Mouse (Mus musculus) hindbrain, embryonic 16.5 days (tissue): ENCODE data around the gene Dnaja4. TPM values are rescaled to one million over a fixed set of nuclear protein-coding genes. Genes with fewer than 3 reads are reported as not detected.
"Not testable (repeated sequence)": the region's sequence is repeated elsewhere in the genome, so short reads cannot be mapped to it uniquely, and the experiment has no call there.

ENCODE experiments used
- ATAC-seq: fragments of 200-750 bp; cut with Nextera tagmentation; 2 replicates; pipeline ENCODE4 v1.8.0; 2017; ENCODE audit warnings: moderate TSS enrichment, moderate library complexity
- H3K27ac ChIP-seq: fragments of 300-500 bp; sonication (generic); 2 replicates; pipeline ENCODE4 v1.5.1; 2014; ENCODE audit warnings: low read depth, mild to moderate bottlenecking, control low read depth, low read length, moderate library complexity
- H3K27me3 ChIP-seq: fragments of 300-500 bp; sonication (generic); replicated peaks from 2 replicates; pipeline ENCODE4 v1.6.1; 2014; ENCODE audit warnings: low read length; ENCODE audit not compliant: control insufficient read depth, insufficient read depth
- H3K36me3 ChIP-seq: fragments of 300-500 bp; sonication (generic); 2 replicates; pipeline ENCODE4 v1.6.1; 2014; ENCODE audit warnings: mild to moderate bottlenecking, low read length, moderate library complexity, mixed read lengths; ENCODE audit not compliant: control insufficient read depth, insufficient read depth
- H3K4me1 ChIP-seq: fragments of 300-500 bp; sonication (generic); 2 replicates; pipeline ENCODE4 v1.6.1; 2014; ENCODE audit warnings: low read depth, low read length; ENCODE audit not compliant: control insufficient read depth, insufficient read depth
- H3K4me2 ChIP-seq: fragments of 300-500 bp; sonication (generic); 2 replicates; pipeline ENCODE4 v1.6.1; 2014; ENCODE audit warnings: mild to moderate bottlenecking, low read length, control low read depth, moderate library complexity
- H3K4me3 ChIP-seq: fragments of 300-500 bp; sonication (generic); 2 replicates; pipeline ENCODE4 v1.5.1; 2014; ENCODE audit warnings: mild to moderate bottlenecking, low read length, control low read depth, moderate library complexity
- H3K9ac ChIP-seq: fragments of 300-500 bp; sonication (generic); 2 replicates; pipeline ENCODE4 v1.6.1; 2014; ENCODE audit warnings: low read depth, mild to moderate bottlenecking, control low read depth, low read length, moderate library complexity
- H3K9me3 ChIP-seq: fragments of 300-500 bp; sonication (generic); 2 replicates; pipeline ENCODE4 v1.6.1; 2014; ENCODE audit warnings: mild to moderate bottlenecking, low read length, moderate library complexity; ENCODE audit not compliant: control insufficient read depth
- WGBS: fragments of 180-500 bp; shearing (Covaris S2); extraction: QIAGEN DNeasy Blood & Tissue Kit; methylation state at CpG from one replicate; pipeline ENCODE4 v1.1.7; 2014; 5-methylcytosine and 5-hydroxymethylcytosine counted together
- polyA plus RNA-seq: library from polyadenylated mRNA; unstranded; fragments of >200 nt; fragmentation: Nextera tagmentation; extraction: Ambion mirVana; gene quantifications from 2 replicates; pipeline ENCODE4 v1.2.1, GENCODE M21; 2015

The Dnaja4 gene
- polyA plus RNA-seq, 1 experiment from 2014 or later, result 10.0 TPM

GRCm38 (mm10) chr9:54668455-54668854 lies 30.2 kb upstream of the Dnaja4 start:
- no peak overlapping the region for H3K9ac ChIP-seq
- no peak overlapping the region for H3K4me3 ChIP-seq
- no peak overlapping the region for H3K4me2 ChIP-seq
- no peak overlapping the region for H3K27ac ChIP-seq
- ATAC-seq, result no peak
- no peaks in the 10 kb centered on the region for H3K36me3 ChIP-seq
- no peaks in the 10 kb centered on the region for H3K4me1 ChIP-seq
- WGBS, result 54% methylated on average over 4 of the region's 4 CpGs
- H3K9me3 ChIP-seq, result no peaks in the 10 kb centered on the region
- no peaks in the 10 kb centered on the region for H3K27me3 ChIP-seq

GRCm38 (mm10) chr9:54671962-54672361 lies 26.7 kb upstream of the Dnaja4 start:
- no peak overlapping the region for H3K9ac ChIP-seq
- no peaks in the 10 kb centered on the region for H3K9me3 ChIP-seq
- H3K4me3 ChIP-seq, result no peak overlapping the region
- no peaks in the 10 kb centered on the region for H3K36me3 ChIP-seq
- WGBS, result 76% methylated on average over 3 of the region's 3 CpGs
- ATAC-seq, result no peak
- no peak overlapping the region for H3K4me2 ChIP-seq
- no peaks in the 10 kb centered on the region; the same call in 1 of the 2 replicates for H3K4me1 ChIP-seq
- no peaks in the 10 kb centered on the region for H3K27me3 ChIP-seq
- H3K27ac ChIP-seq, result no peak overlapping the region

DNA sequence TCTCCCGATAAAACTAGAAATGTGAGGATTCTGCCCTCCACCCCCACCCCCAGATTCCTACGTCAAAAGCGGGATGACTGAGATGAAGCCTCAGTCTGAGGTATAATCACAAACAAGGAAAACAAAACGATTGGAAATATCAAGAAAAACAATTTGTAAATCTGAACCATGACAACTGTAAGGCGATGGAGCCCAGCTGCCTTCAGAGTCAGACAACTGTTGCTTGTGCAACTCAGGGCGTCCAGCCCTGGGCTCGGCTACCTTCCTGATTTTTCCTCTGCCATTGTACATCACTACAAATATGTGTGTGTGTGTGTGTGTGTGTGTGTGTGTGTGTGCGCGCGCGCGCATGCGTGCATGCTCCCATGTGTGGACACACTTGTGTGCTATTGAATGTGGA lies 24.8 kb upstream of the Dnaja4 start:
- 90% methylated on average over 13 of the region's 13 CpGs for WGBS
- H3K4me1 ChIP-seq, result no peaks in the 10 kb centered on the region; the same call in 1 of the 2 replicates
- no peaks in the 10 kb centered on the region for H3K36me3 ChIP-seq
- H3K9me3 ChIP-seq, result no peaks in the 10 kb centered on the region
- ATAC-seq, result no peak
- H3K27me3 ChIP-seq, result no peaks in the 10 kb centered on the region
- H3K4me3 ChIP-seq, result no peak overlapping the region
- H3K4me2 ChIP-seq, result no peak overlapping the region
- H3K9ac ChIP-seq, result no peak overlapping the region
- no peak overlapping the region for H3K27ac ChIP-seq

DNA sequence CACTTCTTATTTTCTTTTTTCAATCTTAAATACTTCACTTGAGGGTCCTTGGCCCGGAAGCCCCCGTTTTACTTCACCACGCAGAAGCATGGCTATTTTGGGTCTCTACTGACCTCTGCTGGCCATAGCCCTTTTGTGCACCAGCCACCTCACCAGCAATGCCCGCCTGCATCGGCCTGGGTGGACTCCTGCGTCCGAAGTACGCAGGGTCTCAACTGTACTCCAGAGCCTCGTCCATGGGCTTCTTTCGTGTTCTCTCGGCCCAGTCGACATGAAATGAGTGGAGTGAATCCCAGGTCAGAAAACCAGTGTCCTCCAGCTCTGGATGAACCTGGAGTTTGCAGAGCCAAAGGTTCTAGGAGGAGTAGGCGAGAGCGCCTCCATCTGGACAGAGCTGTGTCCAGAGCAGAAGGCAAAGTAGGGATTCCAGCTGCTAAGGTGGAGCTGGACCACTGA lies 22.1 kb upstream of the Dnaja4 start:
- Histone ChIP-seq H3K4me3 (peak overlapping the region; percentile 38), H3K9me3 (no peaks in the 10 kb centered on the region), H3K9ac (peak overlapping the region; percentile 45; the same call in 1 of the 2 replicates), H3K4me2 (peak overlapping the region; percentile 49), H3K27me3 (no peaks in the 10 kb centered on the region), H3K27ac (no peak overlapping the region), H3K4me1 (no peaks in the 10 kb centered on the region; the same call in 1 of the 2 replicates), H3K36me3 (no peaks in the 10 kb centered on the region)
- 1% methylated on average over 14 of the region's 14 CpGs for WGBS
- ATAC-seq, result peak; percentile 88

GRCm38 (mm10) chr9:54682846-54683245 lies 15.8 kb upstream of the Dnaja4 start:
- no peak overlapping the region for H3K27ac ChIP-seq
- ATAC-seq, result no peak
- no peak overlapping the region for H3K4me3 ChIP-seq
- 72% methylated on average over 3 of the region's 4 CpGs for WGBS
- H3K9me3 ChIP-seq, result no peaks in the 10 kb centered on the region
- H3K9ac ChIP-seq, result no peak overlapping the region
- H3K4me1 ChIP-seq, result no peaks in the 10 kb centered on the region; the same call in 1 of the 2 replicates
- H3K27me3 ChIP-seq, result no peaks in the 10 kb centered on the region
- no peak overlapping the region for H3K4me2 ChIP-seq
- no peaks in the 10 kb centered on the region for H3K36me3 ChIP-seq

- WGBS, result 77% methylated on average over 7 of the region's 7 CpGs
- Histone ChIP-seq H3K9ac (no peak overlapping the region), H3K27ac (no peak overlapping the region), H3K4me1 (no peaks in the 10 kb centered on the region; the same call in 1 of the 2 replicates), H3K4me2 (no peak overlapping the region), H3K4me3 (no peak overlapping the region), H3K27me3 (no peaks in the 10 kb centered on the region), H3K36me3 (no peaks in the 10 kb centered on the region), H3K9me3 (no peaks in the 10 kb centered on the region)
- no peak for ATAC-seq
Measured at GRCm38 (mm10) chr9:54683814-54684605, 14.7 kb upstream of the Dnaja4 start.

DNA sequence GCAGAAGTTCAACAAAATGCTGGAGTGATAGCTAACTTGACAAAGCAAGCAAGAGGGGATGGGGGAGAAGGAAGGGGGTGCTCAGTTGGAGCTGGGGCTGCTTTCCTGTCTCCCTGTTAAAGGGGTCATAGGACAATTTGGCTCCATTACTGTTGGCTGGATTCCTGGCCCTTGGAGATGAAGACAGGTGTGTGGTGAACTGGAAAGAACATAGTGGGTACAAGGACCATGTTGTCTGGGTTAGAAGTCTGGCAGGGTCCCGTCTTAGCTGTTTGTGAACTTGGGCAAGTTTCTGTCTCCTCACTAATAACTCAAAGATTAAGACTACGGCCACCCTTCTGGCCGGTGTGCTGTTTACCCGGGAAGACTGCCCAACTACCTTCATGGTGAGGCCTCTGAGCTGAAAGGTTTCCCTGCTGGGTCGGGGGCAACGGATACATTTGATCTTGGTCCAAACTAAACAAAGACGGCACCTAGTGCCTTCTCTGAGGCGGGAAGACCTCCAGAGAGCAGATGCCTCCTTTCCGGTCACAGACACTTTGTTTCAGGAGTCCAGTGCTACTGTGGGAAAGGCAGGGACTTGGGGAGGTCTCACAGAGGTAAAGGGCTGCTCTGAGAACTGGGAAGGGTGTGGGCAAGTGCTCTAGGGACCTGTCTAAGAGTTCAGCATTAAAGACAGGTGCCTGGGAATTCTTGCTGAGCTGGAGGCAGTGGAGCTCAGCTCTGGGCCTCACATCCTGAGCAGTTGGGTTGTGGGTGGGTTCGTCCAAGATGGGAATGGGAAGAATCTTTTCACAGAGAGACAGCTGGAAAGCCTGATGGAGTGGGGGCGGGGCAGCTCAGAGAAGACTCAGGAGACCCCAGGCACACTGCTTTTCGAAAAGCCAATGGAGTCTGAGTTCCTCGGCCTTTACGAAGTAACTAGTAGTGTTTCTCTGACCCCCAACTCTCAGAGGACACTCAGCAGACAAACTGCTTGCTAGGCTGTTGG lies 11.1 kb upstream of the Dnaja4 start:
- H3K9ac ChIP-seq, result no peak overlapping the region
- no peak for ATAC-seq

GRCm38 (mm10) chr9:54689446-54689845 lies 9.2 kb upstream of the Dnaja4 start:
- Histone ChIP-seq H3K9me3 (no peaks in the 10 kb centered on the region), H3K36me3 (no peaks in the 10 kb centered on the region), H3K9ac (no peak overlapping the region), H3K4me1 (peaks cover 3% of the 10 kb centered on the region), H3K4me3 (no peak overlapping the region), H3K27me3 (no peaks in the 10 kb centered on the region), H3K27ac (no peak overlapping the region), H3K4me2 (no peak overlapping the region)
- 71% methylated on average over 8 of the region's 8 CpGs for WGBS
- ATAC-seq, result no peak

More for the DNA sequence above, 11.1 kb upstream of the Dnaja4 start:
- H3K9me3 ChIP-seq, result no peaks in the 10 kb centered on the region
- no peak overlapping the region for H3K4me2 ChIP-seq
- no peak overlapping the region for H3K27ac ChIP-seq
- peaks cover 3% of the 10 kb centered on the region for H3K4me1 ChIP-seq
- H3K27me3 ChIP-seq, result no peaks in the 10 kb centered on the region
- WGBS, result 57% methylated on average over 14 of the region's 14 CpGs
- no peak overlapping the region for H3K4me3 ChIP-seq
- no peaks in the 10 kb centered on the region for H3K36me3 ChIP-seq

- not testable (repeated sequence) for H3K4me1 ChIP-seq, H3K27ac ChIP-seq, ATAC-seq, H3K9me3 ChIP-seq, H3K27me3 ChIP-seq, H3K4me3 ChIP-seq, H3K4me2 ChIP-seq, H3K36me3 ChIP-seq, H3K9ac ChIP-seq
- WGBS, result 51% methylated on average over 2 of the region's 2 CpGs
Measured at GRCm38 (mm10) chr9:54690697-54691096, 8.0 kb upstream of the Dnaja4 start.
